Mouse (Mus musculus) embryonic facial prominence, embryonic 13.5 days (tissue): ENCODE measurements around the gene Tmco1. TPM values are rescaled to one million over a fixed set of nuclear protein-coding genes. Genes with fewer than 3 reads are reported as not detected.

Source experiments
- ATAC-seq: fragments of 200-750 bp; cut with Nextera tagmentation; 2 replicates; pipeline ENCODE4 v1.8.0; 2017; ENCODE audit warnings: low read depth; ENCODE audit not compliant: insufficient number of reproducible peaks, insufficient read depth, low FRiP score, low TSS enrichment
- H3K27ac ChIP-seq: fragments of 300-500 bp; sonication (generic); 2 replicates; pipeline ENCODE4 v1.5.1; 2015; ENCODE audit warnings: moderate library complexity, mild to moderate bottlenecking, inconsistent platforms
- H3K27me3 ChIP-seq: fragments of 300-500 bp; sonication (generic); 2 replicates; pipeline ENCODE4 v1.6.1; 2015; ENCODE audit warnings: mild to moderate bottlenecking, inconsistent platforms
- H3K36me3 ChIP-seq: fragments of 300-500 bp; sonication (generic); 2 replicates; pipeline ENCODE4 v1.6.1; 2015; ENCODE audit warnings: mild to moderate bottlenecking, inconsistent platforms
- H3K4me1 ChIP-seq: fragments of 300-500 bp; sonication (generic); 2 replicates; pipeline ENCODE4 v1.6.1; 2015; ENCODE audit warnings: inconsistent platforms
- H3K4me2 ChIP-seq: fragments of 300-500 bp; sonication (generic); 2 replicates; pipeline ENCODE4 v1.6.1; 2015; ENCODE audit warnings: moderate library complexity, mild to moderate bottlenecking, inconsistent platforms
- H3K4me3 ChIP-seq: fragments of 300-500 bp; sonication (generic); 2 replicates; pipeline ENCODE4 v1.5.1; 2015; ENCODE audit warnings: mild to moderate bottlenecking, inconsistent platforms
- H3K9ac ChIP-seq: fragments of 300-500 bp; sonication (generic); 2 replicates; pipeline ENCODE4 v1.6.1; 2015; ENCODE audit warnings: mild to moderate bottlenecking, inconsistent platforms
- H3K9me3 ChIP-seq: fragments of 300-500 bp; sonication (generic); 2 replicates; pipeline ENCODE4 v1.6.1; 2016; ENCODE audit warnings: inconsistent platforms
- WGBS: fragments of 180-500 bp; shearing (Covaris S2); methylation state at CpG from one replicate; pipeline ENCODE4 v1.1.7; 2015; ENCODE audit warnings: mixed read lengths; 5-methylcytosine and 5-hydroxymethylcytosine counted together
- polyA plus RNA-seq: library from polyadenylated mRNA; unstranded; fragments of >200 nt; fragmentation: Nextera tagmentation; extraction: Ambion mirVana; gene quantifications from 2 replicates; pipeline ENCODE4 v1.2.1, GENCODE M21; 2015

Tmco1 gene
- polyA plus RNA-seq, 1 experiment from 2014 or later, result 82.1 TPM

- 77% methylated on average over 4 of the region's 4 CpGs for WGBS
- no peak overlapping the region for H3K27ac ChIP-seq
- H3K4me3 ChIP-seq, result no peak overlapping the region
- H3K4me1 ChIP-seq, result no peaks in the 10 kb centered on the region
- no peaks in the 10 kb centered on the region for H3K27me3 ChIP-seq
- H3K9ac ChIP-seq, result no peak overlapping the region
- no peak overlapping the region for H3K4me2 ChIP-seq
- no peaks in the 10 kb centered on the region for H3K9me3 ChIP-seq
- H3K36me3 ChIP-seq, result peaks cover 54% of the 10 kb centered on the region
- no peak for ATAC-seq
These were observed 54.6 kb downstream of the Tmco1 start for GRCm38 (mm10) chr1:167362819-167363218.

GRCm38 (mm10) chr1:167363322-167363721 lies 55.1 kb downstream of the Tmco1 start:
- ATAC-seq, result no peak
- Histone ChIP-seq H3K27ac (no peak overlapping the region), H3K9me3 (no peaks in the 10 kb centered on the region), H3K4me1 (no peaks in the 10 kb centered on the region), H3K27me3 (no peaks in the 10 kb centered on the region), H3K4me3 (no peak overlapping the region), H3K9ac (no peak overlapping the region), H3K36me3 (peaks cover 51% of the 10 kb centered on the region), H3K4me2 (no peak overlapping the region)
- 64% methylated on average over 5 of the region's 5 CpGs for WGBS

- Histone ChIP-seq H3K27me3 (no peaks in the 10 kb centered on the region), H3K9me3 (no peaks in the 10 kb centered on the region), H3K27ac (no peak overlapping the region), H3K9ac (no peak overlapping the region), H3K36me3 (peaks cover 41% of the 10 kb centered on the region), H3K4me2 (no peak overlapping the region), H3K4me1 (no peaks in the 10 kb centered on the region), H3K4me3 (no peak overlapping the region)
- WGBS, result 89% methylated on average over 7 of the region's 7 CpGs
- no peak for ATAC-seq
These were observed 57.6 kb downstream of the Tmco1 start for GRCm38 (mm10) chr1:167365808-167366207.

- no peak overlapping the region for H3K4me2 ChIP-seq
- no peaks in the 10 kb centered on the region for H3K4me1 ChIP-seq
- no peak for ATAC-seq
- no peak overlapping the region for H3K9ac ChIP-seq
- peaks cover 34% of the 10 kb centered on the region for H3K36me3 ChIP-seq
- 89% methylated on average over 6 of the region's 6 CpGs for WGBS
- H3K9me3 ChIP-seq, result no peaks in the 10 kb centered on the region
- no peaks in the 10 kb centered on the region for H3K27me3 ChIP-seq
- no peak overlapping the region for H3K27ac ChIP-seq
- H3K4me3 ChIP-seq, result no peak overlapping the region
These were observed 58.4 kb downstream of the Tmco1 start for GRCm38 (mm10) chr1:167366621-167367020.

DNA sequence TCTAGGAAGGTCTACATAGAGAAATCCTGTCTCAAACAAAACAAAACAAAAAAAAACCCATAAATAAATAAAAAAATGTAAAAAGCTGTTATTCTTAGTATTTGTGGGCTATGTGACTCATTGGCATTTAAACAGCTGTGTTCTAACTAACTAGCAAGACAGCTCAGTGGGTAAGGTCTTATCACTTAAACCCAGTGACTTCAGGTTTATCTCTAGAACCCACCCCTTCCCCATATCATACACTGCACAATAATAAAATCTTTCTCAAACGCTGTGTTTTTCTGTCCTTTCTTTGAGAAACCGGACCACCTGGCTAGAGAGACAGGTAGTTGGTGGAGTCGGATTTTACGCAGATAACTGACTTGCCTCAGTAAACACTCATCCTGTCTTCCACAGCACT lies 59.8 kb downstream of the Tmco1 start:
- H3K9me3 ChIP-seq, result no peaks in the 10 kb centered on the region
- H3K4me1 ChIP-seq, result no peaks in the 10 kb centered on the region
- no peak overlapping the region for H3K4me3 ChIP-seq
- H3K36me3 ChIP-seq, result peaks cover 26% of the 10 kb centered on the region
- H3K27ac ChIP-seq, result no peak overlapping the region
- no peak overlapping the region for H3K4me2 ChIP-seq
- WGBS, result 90% methylated on average over 4 of the region's 4 CpGs
- no peaks in the 10 kb centered on the region for H3K27me3 ChIP-seq
- H3K9ac ChIP-seq, result no peak overlapping the region
- no peak for ATAC-seq

DNA sequence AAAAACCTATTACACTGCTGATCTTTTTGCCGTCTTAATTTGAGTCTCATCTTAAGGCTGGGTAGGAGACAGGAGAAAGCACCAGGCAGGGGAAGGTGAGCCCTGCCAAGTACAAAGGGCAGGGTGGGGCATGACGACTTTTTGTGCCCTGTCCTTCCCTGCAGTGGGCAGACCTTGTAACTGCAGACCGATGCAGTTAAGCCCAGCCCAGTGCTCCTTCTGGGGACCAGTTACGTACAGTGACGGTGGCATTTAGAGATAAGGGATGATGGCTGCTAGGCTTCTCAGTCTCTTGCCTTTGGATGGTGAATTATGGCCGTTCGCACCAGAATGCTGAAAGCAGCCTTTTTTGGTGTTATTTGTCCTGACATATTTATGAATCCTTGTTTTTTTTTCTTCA lies 60.3 kb downstream of the Tmco1 start:
- no peaks in the 10 kb centered on the region for H3K9me3 ChIP-seq
- no peak for ATAC-seq
- H3K27ac ChIP-seq, result no peak overlapping the region
- no peaks in the 10 kb centered on the region for H3K4me1 ChIP-seq
- no peak overlapping the region for H3K9ac ChIP-seq
- no peak overlapping the region for H3K4me3 ChIP-seq
- no peak overlapping the region for H3K4me2 ChIP-seq
- peaks cover 26% of the 10 kb centered on the region for H3K36me3 ChIP-seq
- H3K27me3 ChIP-seq, result no peaks in the 10 kb centered on the region
- WGBS, result 85% methylated on average over 7 of the region's 7 CpGs

DNA sequence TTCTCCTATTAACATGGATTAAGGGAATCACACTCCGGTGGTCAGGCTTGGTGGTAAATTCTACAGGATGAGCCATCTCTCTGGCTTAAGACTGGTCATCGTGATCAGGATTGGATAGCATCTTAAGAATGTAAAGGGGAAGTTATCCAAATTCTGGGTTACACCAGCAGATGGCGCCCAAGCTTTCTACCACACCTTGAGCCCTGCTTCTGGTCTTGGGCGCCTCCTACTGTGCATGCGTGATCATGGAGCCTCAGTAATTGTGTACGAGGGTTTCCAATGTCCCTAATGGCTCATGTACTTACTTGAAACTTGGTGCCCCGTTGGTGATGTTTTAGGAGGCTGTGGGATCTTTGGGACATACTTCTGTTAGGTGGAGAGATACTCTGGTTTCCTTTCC lies 61.7 kb downstream of the Tmco1 start:
- H3K9me3 ChIP-seq, result no peaks in the 10 kb centered on the region
- no peak overlapping the region for H3K9ac ChIP-seq
- H3K27me3 ChIP-seq, result no peaks in the 10 kb centered on the region
- H3K36me3 ChIP-seq, result peaks cover 23% of the 10 kb centered on the region
- no peak overlapping the region for H3K27ac ChIP-seq
- no peak overlapping the region for H3K4me2 ChIP-seq
- ATAC-seq, result no peak
- WGBS, result 9% methylated on average over 7 of the region's 7 CpGs
- no peak overlapping the region for H3K4me3 ChIP-seq
- peaks cover 8% of the 10 kb centered on the region for H3K4me1 ChIP-seq

- H3K36me3 ChIP-seq, result peaks cover 10% of the 10 kb centered on the region
- no peaks in the 10 kb centered on the region for H3K9me3 ChIP-seq
- peaks cover 9% of the 10 kb centered on the region for H3K4me1 ChIP-seq
- 95% methylated on average over 7 of the region's 7 CpGs for WGBS
- no peak overlapping the region for H3K4me3 ChIP-seq
- no peak overlapping the region for H3K9ac ChIP-seq
- H3K27ac ChIP-seq, result no peak overlapping the region
- H3K4me2 ChIP-seq, result no peak overlapping the region
- no peak for ATAC-seq
- no peaks in the 10 kb centered on the region for H3K27me3 ChIP-seq
These were observed 64.6 kb downstream of the Tmco1 start for GRCm38 (mm10) chr1:167372739-167373138.

GRCm38 (mm10) chr1:167374003-167374784 lies 66.0 kb downstream of the Tmco1 start:
- no peak for ATAC-seq
- Histone ChIP-seq H3K9ac (no peak overlapping the region), H3K36me3 (peaks cover 9% of the 10 kb centered on the region; the same call in 1 of the 2 replicates), H3K9me3 (no peaks in the 10 kb centered on the region), H3K27me3 (no peaks in the 10 kb centered on the region), H3K4me2 (0 out of 2 replicates have a peak overlapping the region, but pooled peaks have one; percentile 2), H3K4me3 (no peak overlapping the region), H3K4me1 (peaks cover 13% of the 10 kb centered on the region), H3K27ac (no peak overlapping the region)
- 21% methylated on average over 15 of the region's 15 CpGs for WGBS

GRCm38 (mm10) chr1:167374942-167375341 lies 66.8 kb downstream of the Tmco1 start:
- Histone ChIP-seq H3K4me1 (peaks cover 13% of the 10 kb centered on the region), H3K9ac (no peak overlapping the region), H3K4me2 (no peak overlapping the region), H3K4me3 (no peak overlapping the region), H3K27ac (no peak overlapping the region), H3K36me3 (peaks cover 9% of the 10 kb centered on the region; the same call in 1 of the 2 replicates), H3K9me3 (no peaks in the 10 kb centered on the region), H3K27me3 (no peaks in the 10 kb centered on the region)
- WGBS, result 52% methylated on average over 2 of the region's 2 CpGs
- no peak for ATAC-seq

DNA sequence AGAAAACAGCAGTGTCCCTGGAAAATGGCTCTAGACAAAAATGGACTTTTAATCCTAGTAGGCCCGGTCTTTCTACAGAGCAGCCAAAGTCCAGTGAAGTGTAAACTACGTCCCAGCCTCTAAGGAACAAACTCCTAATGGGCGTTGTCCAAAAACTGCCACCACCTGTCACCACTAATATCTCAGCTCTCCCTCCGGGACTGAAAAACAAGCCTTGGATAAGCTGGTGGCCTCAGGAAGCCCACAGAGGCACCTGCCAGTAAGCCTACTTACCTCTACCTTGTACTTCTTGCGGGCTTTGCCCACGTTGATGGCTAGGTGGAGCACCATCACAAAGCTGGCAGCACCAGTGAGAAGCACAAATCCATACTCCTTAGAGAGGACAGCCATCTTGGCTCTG lies 69.8 kb downstream of the Tmco1 start:
- H3K36me3 ChIP-seq, result peaks cover 9% of the 10 kb centered on the region; the same call in 1 of the 2 replicates
- 61% methylated on average over 6 of the region's 6 CpGs for whole genome bisulfite sequencing
- H3K27me3 ChIP-seq, result no peaks in the 10 kb centered on the region
- no peak overlapping the region for H3K4me3 ChIP-seq
- H3K9ac ChIP-seq, result no peak overlapping the region
- no peak for ATAC-seq
- no peaks in the 10 kb centered on the region for H3K9me3 ChIP-seq
- peaks cover 13% of the 10 kb centered on the region for H3K4me1 ChIP-seq
- H3K27ac ChIP-seq, result no peak overlapping the region
- no peak overlapping the region for H3K4me2 ChIP-seq

DNA sequence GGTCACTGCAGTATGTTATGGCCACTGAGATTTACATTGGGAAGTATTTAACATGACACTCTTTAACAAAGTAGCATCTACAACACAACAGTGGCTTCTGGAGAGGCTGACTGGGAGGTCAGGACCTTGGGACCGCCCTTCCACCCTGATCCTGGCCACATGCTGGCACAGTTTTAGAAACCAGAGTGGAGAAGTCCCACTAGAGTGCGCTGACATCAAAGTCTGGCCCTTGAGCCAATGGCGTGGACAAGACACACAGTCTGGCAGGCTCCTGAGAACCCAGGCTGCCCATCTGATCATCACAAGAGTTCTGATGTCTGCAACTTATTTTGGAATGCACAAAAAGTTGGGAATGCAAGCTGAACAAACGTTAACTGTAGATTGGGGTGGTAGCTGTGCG lies 71.6 kb downstream of the Tmco1 start:
- H3K36me3 ChIP-seq, result peaks cover 9% of the 10 kb centered on the region; the same call in 1 of the 2 replicates
- H3K4me3 ChIP-seq, result no peak overlapping the region
- 68% methylated on average over 5 of the region's 5 CpGs for WGBS
- H3K9ac ChIP-seq, result no peak overlapping the region
- H3K9me3 ChIP-seq, result no peaks in the 10 kb centered on the region
- no peak overlapping the region for H3K27ac ChIP-seq
- H3K27me3 ChIP-seq, result no peaks in the 10 kb centered on the region
- no peak overlapping the region for H3K4me2 ChIP-seq
- H3K4me1 ChIP-seq, result peaks cover 6% of the 10 kb centered on the region
- no peak for ATAC-seq
